Mouse (Mus musculus) inflammation-experienced regulatory T-cells (primary cell): Measurements from ENCODE around the gene Trim34a. TPM values are rescaled to one million over a fixed set of nuclear protein-coding genes. Genes with fewer than 3 reads are reported as not detected.

Experiments used
- polyA plus RNA-seq, 2 experiments: library from polyadenylated mRNA; unstranded; fragments of 100-300 nt; shearing (Covaris generic); gene quantifications; one replicate each; pipeline ENCODE4 v1.2.1; 2017

Gene Trim34a
- 10 to 100 TPM; 41.8 to 55.6 TPM for polyA plus RNA-seq

GRCm38 (mm10) chr7:104244287-104245181 lies at the start of gene Trim34a:
Trim34a (plus strand) TSS chr7:104244457.

GRCm38 (mm10) chr7:104195885-104196284 lies 48.4 kb upstream of the Trim34a start, which contains the start of gene Olfr649:
Olfr649 (minus strand) TSS chr7:104195985.

DNA sequence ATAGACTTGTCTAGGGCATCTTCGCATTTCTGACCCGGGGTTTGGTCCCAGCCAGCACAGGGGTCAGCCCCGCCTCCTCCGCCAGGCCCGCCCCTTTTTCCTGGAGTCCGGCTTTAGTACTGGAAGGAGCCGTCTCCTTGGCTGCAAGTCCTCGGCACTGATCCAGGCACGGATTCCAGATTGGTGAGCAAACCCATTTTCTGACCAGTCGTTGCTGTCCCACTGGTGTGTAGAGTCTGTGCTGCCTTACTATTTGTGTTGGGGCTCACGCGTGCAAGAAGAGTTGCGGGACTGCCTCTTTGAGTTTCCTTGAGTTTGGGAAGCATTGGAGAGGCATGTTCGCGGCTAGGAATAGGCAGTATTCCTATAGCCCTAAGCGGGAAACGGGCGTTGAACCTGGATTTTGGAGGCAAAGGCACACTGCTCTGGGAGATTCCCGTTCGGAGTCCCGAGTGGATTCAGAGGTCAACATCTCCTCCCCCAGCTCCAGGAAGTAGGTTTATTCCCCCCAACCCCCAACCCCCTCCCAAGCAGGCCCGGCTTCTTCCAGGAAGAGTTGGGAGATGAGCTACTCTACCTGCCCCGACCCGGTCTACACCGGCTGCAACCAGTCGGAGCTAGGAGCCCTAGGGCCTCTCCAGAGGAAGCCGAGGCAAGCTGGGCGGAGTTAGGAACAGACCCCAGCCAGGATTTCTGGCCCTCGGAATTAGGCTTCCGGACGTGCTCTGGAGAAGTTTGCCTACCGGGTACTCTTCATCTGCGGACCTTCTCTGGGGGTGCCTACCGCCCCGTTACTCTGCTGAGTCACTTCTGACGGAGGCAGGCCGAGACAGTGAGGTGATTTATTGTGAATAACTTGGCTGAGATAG lies 25.3 kb upstream of the Trim34a start, which contains the start of gene Trim6:
TSS of gene Trim6 (plus strand) at position 93 of the 869 bp plus-strand sequence.

DNA sequence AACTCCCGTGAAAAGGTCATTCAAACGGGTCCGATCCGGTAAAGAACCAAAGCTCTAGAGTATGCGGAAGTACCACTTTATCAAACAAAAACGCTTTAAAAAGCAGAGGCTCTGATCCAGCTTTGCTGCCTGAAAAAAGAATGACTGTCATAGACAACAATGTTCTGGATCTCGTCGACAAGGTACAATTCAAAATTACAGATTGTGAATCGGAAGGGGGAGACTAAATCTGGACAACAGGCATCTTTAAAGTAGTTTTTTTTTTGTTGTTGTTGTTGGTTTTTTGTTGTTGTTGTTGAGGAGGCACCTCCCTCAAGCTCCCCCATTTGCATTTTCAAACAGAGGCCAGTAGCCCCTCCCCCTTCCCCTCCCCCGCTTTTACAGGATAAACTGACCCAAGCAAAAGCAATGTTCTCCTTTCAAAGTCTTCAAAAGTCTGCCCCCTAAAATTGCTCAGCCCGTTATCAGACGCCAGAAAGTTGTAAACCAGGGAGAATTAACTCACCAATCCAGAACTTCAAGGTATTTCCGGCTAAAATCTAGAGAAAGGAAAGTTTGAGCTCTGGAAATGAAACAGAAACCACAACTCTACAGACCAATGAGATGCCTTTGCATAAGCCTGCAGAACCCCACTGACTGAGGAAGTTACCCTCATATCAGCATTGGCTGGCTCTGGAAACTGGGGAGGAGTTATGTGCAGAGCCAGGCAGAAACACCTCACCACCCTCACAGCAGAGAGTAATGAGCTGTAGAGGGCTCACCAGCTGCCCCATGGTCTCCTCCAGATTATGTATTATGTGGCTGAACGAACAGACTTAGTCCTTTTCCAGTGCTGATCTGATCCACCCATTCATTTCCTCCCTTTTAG lies 43.6 kb downstream of the Trim34a start, which contains the start of gene Trim5:
TSS of gene Trim5 (minus strand) at position 519 of the 868 bp plus-strand sequence.

Other genes with a start within 250 kb of the Trim34a start
- not detected for gene Olfr638, start 245.7 kb upstream of the Trim34a start, polyA plus RNA-seq
- under 1 TPM; 0.04 to 0.12 TPM for gene Olfr639, start 227.2 kb upstream of the Trim34a start, polyA plus RNA-seq
- not detected for gene Olfr640, start 218.9 kb upstream of the Trim34a start, polyA plus RNA-seq
- gene Olfr641, start 209.0 kb upstream of the Trim34a start, polyA plus RNA-seq, result not detected
- gene Olfr642, start 191.8 kb upstream of the Trim34a start, polyA plus RNA-seq, result under 1 TPM in 1 of 2 experiments, not detected in 1; 0.06 TPM
- gene 4930516K23Rik, start 183.0 kb upstream of the Trim34a start, polyA plus RNA-seq, result under 1 TPM; 0.05 to 0.47 TPM
- gene Olfr644, start 172.6 kb upstream of the Trim34a start, polyA plus RNA-seq, result under 1 TPM in 1 of 2 experiments, not detected in 1; 0.17 TPM
- gene Olfr645, start 159.0 kb upstream of the Trim34a start, polyA plus RNA-seq, result under 1 TPM in 1 of 2 experiments, not detected in 1; 0.29 TPM
- gene Olfr646, start 139.6 kb upstream of the Trim34a start, polyA plus RNA-seq, result under 1 TPM in 1 of 2 experiments, not detected in 1; 0.31 TPM
- not detected for gene Ubqln5, start 114.6 kb upstream of the Trim34a start, polyA plus RNA-seq
- not detected for gene Olfr643, start 107.1 kb upstream of the Trim34a start, polyA plus RNA-seq
- gene Ubqln3, start 101.2 kb upstream of the Trim34a start, polyA plus RNA-seq, result not detected
- gene Ubqlnl, start 93.9 kb upstream of the Trim34a start, polyA plus RNA-seq, result not detected
- gene Olfm5, start 79.6 kb upstream of the Trim34a start, polyA plus RNA-seq, result under 1 TPM in 1 of 2 experiments, not detected in 1; 0.07 TPM
- under 1 TPM in 1 of 2 experiments, not detected in 1; 0.10 TPM for gene Olfr648, start 61.1 kb upstream of the Trim34a start, polyA plus RNA-seq
- gene Olfr649, start 48.5 kb upstream of the Trim34a start, polyA plus RNA-seq, result not detected
- 1 to 10 TPM; 2.7 to 3.6 TPM for gene Trim6, start 25.7 kb upstream of the Trim34a start, polyA plus RNA-seq
- gene Trim5, start 43.6 kb downstream of the Trim34a start, polyA plus RNA-seq, result 10 to 100 TPM; 25.7 to 25.9 TPM
- gene Trim12a, start 71.0 kb downstream of the Trim34a start, polyA plus RNA-seq, result 100 to 1,000 TPM; 128 to 154 TPM
- 1 to 10 TPM; 1.5 to 2.2 TPM for gene Trim34b, start 85.0 kb downstream of the Trim34a start, polyA plus RNA-seq
- gene Trim12c, start 108.9 kb downstream of the Trim34a start, polyA plus RNA-seq, result 10 to 100 TPM; 19.3 to 21.5 TPM
- gene Trim30b, start 125.4 kb downstream of the Trim34a start, polyA plus RNA-seq, result 1 to 10 TPM in 1 of 2 experiments, under 1 TPM in 1; 0.69 to 1.5 TPM
- gene Trim30c, start 156.4 kb downstream of the Trim34a start, polyA plus RNA-seq, result under 1 TPM; 0.60 to 0.82 TPM
- gene Trim30a, start 220.7 kb downstream of the Trim34a start, polyA plus RNA-seq, result 10 to 100 TPM; 52.1 to 52.3 TPM